Mouse (Mus musculus): ENCODE measurements at regions not wholly inside any gene's neighbourhood (a gene's known extent, or its start where the extent isn't known, plus 50 kb on each side); places are given as distances from the start of the nearest gene placed in this dataset.

- H3K27me3 ChIP-seq (ENCODE audit: insufficient read depth, low read length), result no peaks in the 10 kb centered on the region
- no peaks in the 10 kb centered on the region for H3K36me3 ChIP-seq (ENCODE audit: insufficient read depth, low read length)
- no peaks in the 10 kb centered on the region for H3K4me1 ChIP-seq (replicated peaks; ENCODE audit: low read depth, low read length)
- no peak overlapping the region for H3K4me3 ChIP-seq (replicated peaks; ENCODE audit: low read length)
- TF ChIP-seq NANOG (IDR thresholded peaks at IDR 0.05; ENCODE audit: borderline replicate concordance, low read length), result no peak
- peak; percentile 70 for TF ChIP-seq CTCF (conservative IDR thresholded peaks at IDR 0.05; ENCODE audit: low read length)
- no peaks in the 10 kb centered on the region for H3K9me3 ChIP-seq (ENCODE audit: low read length)
These were observed 242.6 kb downstream of the Lipi start for GRCm38 (mm10) chr16:75343028-75343901.

GRCm38 (mm10) chr16:75334228-75334627, 251.6 kb downstream of the Lipi start:
- Histone ChIP-seq H3K9me3 (ENCODE audit: low read length) (no peaks in the 10 kb centered on the region), H3K4me1 (replicated peaks; ENCODE audit: low read depth, low read length) (peaks cover 3% of the 10 kb centered on the region; the same call in 1 of the 2 replicates), H3K27me3 (ENCODE audit: insufficient read depth, low read length) (no peaks in the 10 kb centered on the region), H3K36me3 (ENCODE audit: insufficient read depth, low read length) (no peaks in the 10 kb centered on the region), H3K4me3 (replicated peaks; ENCODE audit: low read length) (no peak overlapping the region)
- TF ChIP-seq CTCF (conservative IDR thresholded peaks at IDR 0.05; ENCODE audit: low read length), result no peak
- TF ChIP-seq NANOG (IDR thresholded peaks at IDR 0.05; ENCODE audit: borderline replicate concordance, low read length), result no peak
- TF ChIP-seq POU5F1 (IDR thresholded peaks at IDR 0.05; ENCODE audit: borderline replicate concordance, low read length), result no peak

GRCm38 (mm10) chr16:75333750-75334149, 252.1 kb downstream of the Lipi start:
- Histone ChIP-seq H3K36me3 (ENCODE audit: insufficient read depth, low read length) (no peaks in the 10 kb centered on the region), H3K4me1 (replicated peaks; ENCODE audit: low read depth, low read length) (peaks cover 3% of the 10 kb centered on the region; the same call in 1 of the 2 replicates), H3K27me3 (ENCODE audit: insufficient read depth, low read length) (no peaks in the 10 kb centered on the region), H3K4me3 (replicated peaks; ENCODE audit: low read length) (no peak overlapping the region), H3K9me3 (ENCODE audit: low read length) (no peaks in the 10 kb centered on the region)
- TF ChIP-seq NANOG (IDR thresholded peaks at IDR 0.05; ENCODE audit: borderline replicate concordance, low read length), result no peak
- no peak for TF ChIP-seq POU5F1 (IDR thresholded peaks at IDR 0.05; ENCODE audit: borderline replicate concordance, low read length)
- TF ChIP-seq CTCF (conservative IDR thresholded peaks at IDR 0.05; ENCODE audit: low read length), result no peak

GRCm38 (mm10) chr16:75332853-75333252, 253.0 kb downstream of the Lipi start:
- H3K27me3 ChIP-seq (ENCODE audit: insufficient read depth, low read length), result no peaks in the 10 kb centered on the region
- H3K4me3 ChIP-seq (replicated peaks; ENCODE audit: low read length), result no peak overlapping the region
- no peaks in the 10 kb centered on the region for H3K9me3 ChIP-seq (ENCODE audit: low read length)
- H3K36me3 ChIP-seq (ENCODE audit: insufficient read depth, low read length), result no peaks in the 10 kb centered on the region
- peaks cover 3% of the 10 kb centered on the region; the same call in 1 of the 2 replicates for H3K4me1 ChIP-seq (replicated peaks; ENCODE audit: low read depth, low read length)
- TF ChIP-seq NANOG (IDR thresholded peaks at IDR 0.05; ENCODE audit: borderline replicate concordance, low read length), result no peak
- no peak for TF ChIP-seq CTCF (conservative IDR thresholded peaks at IDR 0.05; ENCODE audit: low read length)
- no peak for TF ChIP-seq POU5F1 (IDR thresholded peaks at IDR 0.05; ENCODE audit: borderline replicate concordance, low read length)

GRCm38 (mm10) chr16:75325296-75325695, 260.6 kb downstream of the Lipi start:
- H3K4me3 ChIP-seq (replicated peaks; ENCODE audit: low read length), result no peak overlapping the region
- H3K27me3 ChIP-seq (ENCODE audit: insufficient read depth, low read length), result no peaks in the 10 kb centered on the region
- no peaks in the 10 kb centered on the region for H3K4me1 ChIP-seq (replicated peaks; ENCODE audit: low read depth, low read length)
- TF ChIP-seq CTCF (conservative IDR thresholded peaks at IDR 0.05; ENCODE audit: low read length) (0 out of 2 replicates have a peak, but pooled peaks have one; percentile 6), POU5F1 (IDR thresholded peaks at IDR 0.05; ENCODE audit: borderline replicate concordance, low read length) (no peak)
- no peaks in the 10 kb centered on the region for H3K36me3 ChIP-seq (ENCODE audit: insufficient read depth, low read length)
- no peaks in the 10 kb centered on the region for H3K9me3 ChIP-seq (ENCODE audit: low read length)

GRCm38 (mm10) chr16:75304743-75305142, 281.1 kb downstream of the Lipi start:
- Histone ChIP-seq H3K36me3 (ENCODE audit: insufficient read depth, low read length) (no peaks in the 10 kb centered on the region), H3K27me3 (ENCODE audit: insufficient read depth, low read length) (no peaks in the 10 kb centered on the region), H3K9me3 (ENCODE audit: low read length) (no peaks in the 10 kb centered on the region), H3K4me3 (replicated peaks; ENCODE audit: low read length) (no peak overlapping the region), H3K4me1 (replicated peaks; ENCODE audit: low read depth, low read length) (no peaks in the 10 kb centered on the region)
- no peak for TF ChIP-seq CTCF (conservative IDR thresholded peaks at IDR 0.05; ENCODE audit: low read length)
- no peak for TF ChIP-seq POU5F1 (IDR thresholded peaks at IDR 0.05; ENCODE audit: borderline replicate concordance, low read length)
- no peak for TF ChIP-seq NANOG (IDR thresholded peaks at IDR 0.05; ENCODE audit: borderline replicate concordance, low read length)

GRCm38 (mm10) chr16:75297416-75297815, 288.4 kb downstream of the Lipi start:
- TF ChIP-seq CTCF (conservative IDR thresholded peaks at IDR 0.05; ENCODE audit: low read length) (no peak), NANOG (IDR thresholded peaks at IDR 0.05; ENCODE audit: borderline replicate concordance, low read length) (no peak), POU5F1 (IDR thresholded peaks at IDR 0.05; ENCODE audit: borderline replicate concordance, low read length) (no peak)
- H3K36me3 ChIP-seq (ENCODE audit: insufficient read depth, low read length), result no peaks in the 10 kb centered on the region
- no peaks in the 10 kb centered on the region for H3K9me3 ChIP-seq (ENCODE audit: low read length)
- H3K4me1 ChIP-seq (replicated peaks; ENCODE audit: low read depth, low read length), result no peaks in the 10 kb centered on the region
- no peak overlapping the region for H3K4me3 ChIP-seq (replicated peaks; ENCODE audit: low read length)
- no peaks in the 10 kb centered on the region for H3K27me3 ChIP-seq (ENCODE audit: insufficient read depth, low read length)

- H3K27me3 ChIP-seq (ENCODE audit: insufficient read depth, low read length), result no peaks in the 10 kb centered on the region
- H3K4me3 ChIP-seq (replicated peaks; ENCODE audit: low read length), result no peak overlapping the region
- H3K4me1 ChIP-seq (replicated peaks; ENCODE audit: low read depth, low read length), result no peaks in the 10 kb centered on the region
- no peaks in the 10 kb centered on the region for H3K9me3 ChIP-seq (ENCODE audit: low read length)
- no peak for TF ChIP-seq POU5F1 (IDR thresholded peaks at IDR 0.05; ENCODE audit: borderline replicate concordance, low read length)
- no peak for TF ChIP-seq NANOG (IDR thresholded peaks at IDR 0.05; ENCODE audit: borderline replicate concordance, low read length)
- no peak for TF ChIP-seq CTCF (conservative IDR thresholded peaks at IDR 0.05; ENCODE audit: low read length)
- H3K36me3 ChIP-seq (ENCODE audit: insufficient read depth, low read length), result no peaks in the 10 kb centered on the region
These were observed 293.0 kb downstream of the Lipi start for GRCm38 (mm10) chr16:75292736-75293428.

Measured in E14TG2a.4 (cell line).